Mouse (Mus musculus) heart, embryonic 12.5 days (tissue): ENCODE results near the gene Lck. TPM values are rescaled to one million over a fixed set of nuclear protein-coding genes. Genes with fewer than 3 reads are reported as not detected.

ENCODE experiments used
- ATAC-seq: fragments of 200-750 bp; cut with Nextera tagmentation; 2 replicates; pipeline ENCODE4 v1.8.0; 2017; ENCODE audit warnings: moderate TSS enrichment, moderate library complexity; ENCODE audit not compliant: insufficient number of reproducible peaks, low FRiP score
- H3K27ac ChIP-seq: fragments of 300-500 bp; sonication (generic); 2 replicates; pipeline ENCODE4 v1.5.1; 2016; ENCODE audit warnings: mild to moderate bottlenecking, moderate library complexity; ENCODE audit not compliant: poor library complexity, severe bottlenecking
- H3K27me3 ChIP-seq: fragments of 300-500 bp; sonication (generic); replicated peaks from 2 replicates; pipeline ENCODE4 v1.6.1; 2016; ENCODE audit warnings: mild to moderate bottlenecking, moderate library complexity
- H3K36me3 ChIP-seq: fragments of 300-500 bp; sonication (generic); 2 replicates; pipeline ENCODE4 v1.6.1; 2016; ENCODE audit warnings: mild to moderate bottlenecking, moderate library complexity
- H3K4me1 ChIP-seq: fragments of 300-500 bp; sonication (generic); replicated peaks from 2 replicates; pipeline ENCODE4 v1.6.1; 2016; ENCODE audit warnings: mild to moderate bottlenecking
- H3K4me2 ChIP-seq: fragments of 300-500 bp; sonication (generic); 2 replicates; pipeline ENCODE4 v1.6.1; 2016; ENCODE audit warnings: mild to moderate bottlenecking, moderate library complexity
- H3K4me3 ChIP-seq: fragments of 300-500 bp; sonication (generic); 2 replicates; pipeline ENCODE4 v1.5.1; 2016; ENCODE audit warnings: mild to moderate bottlenecking
- H3K9ac ChIP-seq: fragments of 300-500 bp; sonication (generic); 2 replicates; pipeline ENCODE4 v1.6.1; 2016; ENCODE audit warnings: mild to moderate bottlenecking, moderate library complexity
- H3K9me3 ChIP-seq: fragments of 300-500 bp; sonication (generic); replicated peaks from 2 replicates; pipeline ENCODE4 v1.6.1; 2016; ENCODE audit warnings: mild to moderate bottlenecking, moderate library complexity
- WGBS: fragments of 180-500 bp; shearing (Covaris S2); methylation state at CpG from one replicate; pipeline ENCODE4 v1.1.7; 2016; 5-methylcytosine and 5-hydroxymethylcytosine counted together
- polyA plus RNA-seq: library from polyadenylated mRNA; unstranded; fragments of >200 nt; fragmentation: Nextera tagmentation; extraction: Ambion mirVana; gene quantifications from 2 replicates; pipeline ENCODE4 v1.2.1, GENCODE M21; 2016

Gene Lck
- polyA plus RNA-seq, 1 experiment from 2014 or later: 3.5 TPM

- no peak for ATAC-seq
- WGBS: 83% methylated on average over 9 of the region's 9 CpGs
- Histone ChIP-seq H3K27me3 (no peaks in the 10 kb centered on the region), H3K4me2 (no peak overlapping the region), H3K9ac (no peak overlapping the region), H3K9me3 (no peaks in the 10 kb centered on the region), H3K4me1 (peaks cover 16% of the 10 kb centered on the region), H3K27ac (no peak overlapping the region), H3K36me3 (peaks cover 20% of the 10 kb centered on the region), H3K4me3 (no peak overlapping the region)
These were observed 42.4 kb upstream of the Lck start for GRCm38 (mm10) chr4:129615801-129616290.

GRCm38 (mm10) chr4:129614093-129614492, 40.7 kb upstream of the Lck start, which contains the start of gene Dcdc2b:
TSS of gene Dcdc2b (minus strand) at chr4:129614257.
- peaks cover 16% of the 10 kb centered on the region for H3K4me1 ChIP-seq
- no peak for ATAC-seq
- no peak within 1 kb of the TSS for H3K9ac ChIP-seq
- no peak within 1 kb of the TSS for H3K4me2 ChIP-seq
- 86% methylated on average over 6 of the region's 6 CpGs for WGBS
- no peaks in the 10 kb centered on the region for H3K9me3 ChIP-seq
- no peak within 1 kb of the TSS for H3K27ac ChIP-seq
- H3K4me3 ChIP-seq: no peak within 1 kb of the TSS
- H3K36me3 ChIP-seq: peaks cover 33% of the 10 kb centered on the region
- H3K27me3 ChIP-seq: no peaks in the 10 kb centered on the region

- H3K9me3 ChIP-seq: no peaks in the 10 kb centered on the region
- peaks cover 6% of the 10 kb centered on the region for H3K4me1 ChIP-seq
- no peaks in the 10 kb centered on the region for H3K27me3 ChIP-seq
- ATAC-seq: 0 out of 2 replicates have a peak, but pooled peaks have one; percentile 17
- no peak overlapping the region for H3K4me3 ChIP-seq
- H3K36me3 ChIP-seq: peaks cover 40% of the 10 kb centered on the region
- H3K4me2 ChIP-seq: no peak overlapping the region
- no peak overlapping the region for H3K9ac ChIP-seq
- no peak overlapping the region for H3K27ac ChIP-seq
- 62% methylated on average over 4 of the region's 4 CpGs for WGBS
These were observed 37.0 kb upstream of the Lck start for GRCm38 (mm10) chr4:129610472-129610871.

GRCm38 (mm10) chr4:129610026-129610425, 36.6 kb upstream of the Lck start:
- Histone ChIP-seq H3K4me3 (no peak overlapping the region), H3K27me3 (no peaks in the 10 kb centered on the region), H3K27ac (no peak overlapping the region), H3K4me1 (peaks cover 6% of the 10 kb centered on the region), H3K9me3 (no peaks in the 10 kb centered on the region), H3K9ac (no peak overlapping the region), H3K4me2 (no peak overlapping the region), H3K36me3 (peaks cover 43% of the 10 kb centered on the region)
- WGBS: 71% methylated on average over 4 of the region's 4 CpGs
- ATAC-seq: 0 out of 2 replicates have a peak, but pooled peaks have one; percentile 10

- Histone ChIP-seq H3K4me1 (peaks cover 3% of the 10 kb centered on the region), H3K4me2 (no peak overlapping the region), H3K9me3 (no peaks in the 10 kb centered on the region), H3K36me3 (peaks cover 51% of the 10 kb centered on the region), H3K9ac (no peak overlapping the region), H3K4me3 (no peak overlapping the region), H3K27me3 (no peaks in the 10 kb centered on the region), H3K27ac (no peak overlapping the region)
- 81% methylated on average over 12 of the region's 12 CpGs for WGBS
- no peak for ATAC-seq
These were observed 35.7 kb upstream of the Lck start for GRCm38 (mm10) chr4:129609139-129609631.

- Histone ChIP-seq H3K27me3 (no peaks in the 10 kb centered on the region), H3K27ac (no peak overlapping the region), H3K4me2 (no peak overlapping the region), H3K9me3 (no peaks in the 10 kb centered on the region), H3K9ac (no peak overlapping the region), H3K4me3 (no peak overlapping the region), H3K36me3 (peaks cover 58% of the 10 kb centered on the region), H3K4me1 (no peaks in the 10 kb centered on the region)
- WGBS: 39% methylated on average over 7 of the region's 7 CpGs
- peak; percentile 77 for ATAC-seq
These were observed 35.1 kb upstream of the Lck start for GRCm38 (mm10) chr4:129608426-129609025.

GRCm38 (mm10) chr4:129600233-129601158, 27.1 kb upstream of the Lck start, which contains the start of the genes Eif3i and Tmem234:
TSS of gene Eif3i (minus strand) at chr4:129600648.
TSS of gene Tmem234 (plus strand) at chr4:129600668.
- H3K4me1 ChIP-seq: peaks cover 30% of the 10 kb centered on the region
- H3K27me3 ChIP-seq: no peaks in the 10 kb centered on the region
- H3K27ac ChIP-seq: peak within 1 kb of the TSS; percentile 67; the same call in 1 of the 2 replicates
- peak; percentile 87 for ATAC-seq
- under 1% methylated on average over 71 of the region's 74 CpGs for WGBS
- H3K4me3 ChIP-seq: peak within 1 kb of the TSS; percentile 87
- H3K36me3 ChIP-seq: peaks cover 59% of the 10 kb centered on the region
- H3K9me3 ChIP-seq: no peaks in the 10 kb centered on the region
- H3K9ac ChIP-seq: peak within 1 kb of the TSS; percentile 92
- H3K4me2 ChIP-seq: peak within 1 kb of the TSS; percentile 85

- Histone ChIP-seq H3K27me3 (no peaks in the 10 kb centered on the region), H3K27ac (no peak overlapping the region), H3K9ac (no peak overlapping the region), H3K36me3 (peaks cover 39% of the 10 kb centered on the region), H3K9me3 (no peaks in the 10 kb centered on the region), H3K4me3 (no peak overlapping the region), H3K4me2 (no peak overlapping the region), H3K4me1 (peaks cover 5% of the 10 kb centered on the region)
- ATAC-seq: no peak
- 59% methylated on average over 4 of the region's 4 CpGs for WGBS
These were observed 15.4 kb upstream of the Lck start for GRCm38 (mm10) chr4:129588865-129589264.

- no peaks in the 10 kb centered on the region for H3K27me3 ChIP-seq
- WGBS: 55% methylated on average over 1 of the region's 1 CpGs
- H3K27ac ChIP-seq: no peak overlapping the region
- no peak overlapping the region for H3K9ac ChIP-seq
- H3K4me3 ChIP-seq: no peak overlapping the region
- no peak overlapping the region for H3K4me2 ChIP-seq
- ATAC-seq: no peak
- H3K4me1 ChIP-seq: peaks cover 5% of the 10 kb centered on the region
- no peaks in the 10 kb centered on the region for H3K9me3 ChIP-seq
- H3K36me3 ChIP-seq: peaks cover 19% of the 10 kb centered on the region
These were observed 13.5 kb upstream of the Lck start for GRCm38 (mm10) chr4:129586943-129587342.

- 0 out of 2 replicates have a peak, but pooled peaks have one; percentile 16 for ATAC-seq
- Histone ChIP-seq H3K9me3 (no peaks in the 10 kb centered on the region), H3K27ac (no peak overlapping the region), H3K4me1 (peaks cover 5% of the 10 kb centered on the region), H3K9ac (peak overlapping the region; percentile 63; the same call in 1 of the 2 replicates), H3K27me3 (no peaks in the 10 kb centered on the region), H3K36me3 (peaks cover 8% of the 10 kb centered on the region), H3K4me2 (peak overlapping the region; percentile 68), H3K4me3 (peak overlapping the region; percentile 51; the same call in 1 of the 2 replicates)
- 76% methylated on average over 9 of the region's 9 CpGs for WGBS
These were observed 12.3 kb upstream of the Lck start for GRCm38 (mm10) chr4:129585773-129586172.
